Mouse (Mus musculus) neutrophil, adult 5-6 weeks (primary cell): ENCODE results near the gene 1700001P01Rik. TPM values are rescaled to one million over a fixed set of nuclear protein-coding genes. Genes with fewer than 3 reads are reported as not detected.

ENCODE experiments used
- ATAC-seq: fragments of 151-379, 151-347 bp; 2 replicates; pipeline ENCODE4 v1.8.0; 2017; ENCODE audit warnings: mild to moderate bottlenecking, moderate TSS enrichment; ENCODE audit not compliant: insufficient number of reproducible peaks, poor library complexity, low FRiP score, severe bottlenecking; ENCODE audit errors: extremely low read depth
- total RNA-seq: library from RNA; stranded (forward); fragments of 200-1000 nt; gene quantifications from 2 replicates; pipeline ENCODE4 v1.2.3, GENCODE M21; 2017

Gene 1700001P01Rik
- total RNA-seq, 1 experiment from 2014 or later = 0.81 TPM

GRCm38 (mm10) chr11:97811569-97812362, 36.0 kb upstream of the 1700001P01Rik start:
- ATAC-seq = no peak

- no peak for ATAC-seq
Measured at GRCm38 (mm10) chr11:97810970-97811369, 35.3 kb upstream of the 1700001P01Rik start.

DNA sequence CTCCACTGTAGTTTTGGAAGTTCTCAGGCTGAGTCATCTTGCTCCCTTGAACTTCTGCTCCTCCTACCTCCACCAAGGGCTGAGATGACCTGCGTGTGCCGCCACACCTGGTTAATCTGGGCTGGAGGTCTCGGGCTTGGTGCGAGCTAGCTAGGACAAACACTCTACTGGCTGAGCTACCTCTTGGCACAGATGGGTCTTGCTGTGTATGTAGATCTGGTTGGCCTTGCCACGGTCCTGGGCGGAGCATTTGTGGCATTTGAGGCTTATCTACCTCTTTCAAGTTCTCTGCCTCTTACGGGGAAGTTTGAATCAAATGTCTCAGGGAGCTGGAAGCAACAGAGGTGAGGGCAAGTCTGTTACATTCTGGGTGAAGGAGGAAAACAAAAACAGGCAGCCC, 34.6 kb upstream of the 1700001P01Rik start:
- no peak for ATAC-seq

- no peak for ATAC-seq
Measured at GRCm38 (mm10) chr11:97809235-97810121, 33.8 kb upstream of the 1700001P01Rik start.

DNA sequence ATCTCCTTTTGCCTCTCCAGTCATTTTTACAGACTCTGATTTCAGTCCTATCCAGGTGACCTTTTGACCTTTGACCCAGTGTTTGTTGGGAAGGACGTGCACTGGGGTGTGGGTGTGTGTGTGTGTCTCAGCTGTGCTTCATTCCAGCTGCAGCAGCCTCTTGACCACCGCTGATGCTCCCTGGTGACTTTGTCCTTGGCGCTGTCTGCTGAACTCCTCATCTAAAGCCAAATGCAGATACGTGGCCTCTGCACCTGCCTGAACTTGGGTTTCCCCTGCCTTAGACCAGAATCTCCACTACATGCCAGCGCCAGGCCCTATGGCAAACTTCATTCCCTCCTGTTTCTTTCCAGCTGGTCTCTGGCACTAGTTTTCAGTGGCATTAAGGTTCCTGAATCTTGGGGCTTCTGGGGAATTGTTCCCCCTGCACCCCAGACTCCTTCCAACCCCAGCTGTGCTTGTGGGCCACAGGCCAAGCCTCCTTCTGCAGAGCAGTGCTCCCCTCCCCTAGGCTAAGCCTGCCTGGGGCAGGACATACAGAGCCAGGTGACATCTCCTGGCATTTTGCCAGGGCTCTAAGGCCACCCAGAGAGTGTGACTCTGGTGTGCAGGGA, 33.0 kb upstream of the 1700001P01Rik start:
- no peak for ATAC-seq

- no peak for ATAC-seq
Measured at GRCm38 (mm10) chr11:97808093-97808492, 32.4 kb upstream of the 1700001P01Rik start.

- ATAC-seq = no peak
Measured at GRCm38 (mm10) chr11:97807626-97808025, 31.9 kb upstream of the 1700001P01Rik start.

DNA sequence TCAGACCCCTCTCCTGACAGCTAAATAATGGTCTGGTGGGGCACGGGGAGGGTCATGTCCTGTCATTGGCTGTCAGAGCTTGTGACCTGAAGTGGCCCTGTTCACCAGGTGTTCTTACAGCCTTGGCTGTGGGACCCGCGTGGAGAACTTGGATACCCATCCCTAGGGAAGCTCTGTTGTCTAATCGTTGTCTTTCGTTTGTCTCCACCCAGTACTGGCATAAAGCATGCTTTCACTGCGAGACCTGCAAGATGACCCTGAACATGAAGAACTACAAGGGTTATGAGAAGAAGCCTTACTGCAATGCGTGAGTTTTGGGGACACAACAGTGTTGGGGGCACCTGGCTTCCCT, 30.9 kb upstream of the 1700001P01Rik start:
- no peak for ATAC-seq

GRCm38 (mm10) chr11:97805662-97806612, 30.2 kb upstream of the 1700001P01Rik start:
- ATAC-seq = no peak

GRCm38 (mm10) chr11:97804841-97805661, 29.3 kb upstream of the 1700001P01Rik start:
- ATAC-seq = no peak

DNA sequence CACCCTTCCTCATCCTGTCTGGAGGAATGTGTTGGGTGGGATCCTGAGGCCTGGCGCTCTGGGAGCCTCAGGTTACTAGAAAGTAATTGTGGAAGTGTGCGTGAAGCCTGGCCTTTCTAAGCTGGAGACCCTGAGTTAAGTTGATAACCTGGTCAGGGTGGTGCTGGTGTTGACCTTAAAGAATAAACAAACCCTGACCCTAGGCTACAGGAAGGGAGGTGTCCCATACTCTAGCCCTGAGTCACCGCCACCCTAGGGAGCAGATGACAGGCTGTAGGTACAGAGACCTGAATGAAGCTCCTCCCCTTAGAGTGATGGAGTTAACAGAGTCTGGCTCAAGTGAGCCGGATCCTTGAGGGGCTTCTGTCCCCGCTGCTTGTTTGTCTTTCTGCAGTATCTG, 28.1 kb upstream of the 1700001P01Rik start:
- ATAC-seq = no peak

- no peak for ATAC-seq
Measured at GRCm38 (mm10) chr11:97802495-97802894, 26.8 kb upstream of the 1700001P01Rik start.

DNA sequence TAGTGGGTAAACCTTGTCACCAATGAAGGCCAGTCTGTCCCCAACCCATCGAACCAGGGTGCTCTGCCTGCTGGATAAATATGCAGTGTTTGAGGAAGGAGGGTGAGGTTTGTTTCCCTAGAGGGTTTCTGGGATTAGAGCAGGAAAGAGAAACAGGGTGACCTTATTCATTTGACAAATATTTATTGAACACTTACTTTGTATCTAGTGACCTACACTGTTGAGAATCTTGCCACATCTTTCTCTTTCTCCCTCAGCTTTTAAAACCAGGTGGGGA, 26.4 kb upstream of the 1700001P01Rik start:
- ATAC-seq = no peak

- no peak for ATAC-seq
Measured at GRCm38 (mm10) chr11:97801409-97802193, 25.9 kb upstream of the 1700001P01Rik start.

- no peak for ATAC-seq
Measured at GRCm38 (mm10) chr11:97800691-97801408, 25.1 kb upstream of the 1700001P01Rik start.

GRCm38 (mm10) chr11:97799994-97800690, 24.4 kb upstream of the 1700001P01Rik start:
- 0 out of 2 replicates have a peak, but pooled peaks have one; percentile 8 for ATAC-seq
